Mouse (Mus musculus) cerebellum, adult 2 months (tissue): ENCODE data around the gene Pde3a.

Source experiments
- CTCF ChIP-seq: fragments of 200-500 bp; IDR thresholded peaks from 2 replicates; pipeline ENCODE4 v1.5.1; 2011; ENCODE audit warnings: low read depth, mild to moderate bottlenecking, control low read depth, low read length, moderate library complexity, borderline replicate concordance; ENCODE audit not compliant: insufficient read depth
- POLR2A ChIP-seq: fragments of 200-500 bp; IDR thresholded peaks from 2 replicates; pipeline ENCODE4 v1.6.1; 2011; ENCODE audit warnings: low read length, control low read depth, borderline replicate concordance; ENCODE audit not compliant: insufficient read depth

GRCm38 (mm10) chr6:141328071-141328470, 79.0 kb downstream of the Pde3a start:
- TF ChIP-seq POLR2A (no peak), CTCF (no peak)
